Mouse (Mus musculus) mature B cell (primary cell): Measurements from ENCODE around the gene Lat2.

ENCODE experiments used
- in situ Hi-C: fragments of 300-500 bp; cut with MboI; formaldehyde crosslinking; loops from 2 replicates; pipeline ENCODE4 v1.14.3; 2019

Lat2 gene

GRCm38 (mm10) chr5:134613727-134614126 is 1.1 kb downstream of the Lat2 start:
- in situ Hi-C loops, result loop anchor here (25.0 kb wide), 1 partner anchor 101 kb away; no protein-coding TSS in a partner anchor

- in situ Hi-C loops, result loop anchor here (25.0 kb wide), 1 partner anchor 100 kb away; no protein-coding TSS in a partner anchor
Measured at GRCm38 (mm10) chr5:134611810-134612521, 2.9 kb downstream of the Lat2 start.

- in situ Hi-C loops, result loop anchor here (25.0 kb wide), 1 partner anchor 98 kb away; no protein-coding TSS in a partner anchor
Measured at GRCm38 (mm10) chr5:134609916-134610643, 4.7 kb downstream of the Lat2 start.

GRCm38 (mm10) chr5:134607121-134607520 is 7.7 kb downstream of the Lat2 start:
- in situ Hi-C loops, result loop anchor here (25.0 kb wide), 1 partner anchor 95 kb away; no protein-coding TSS in a partner anchor

- in situ Hi-C loops, result loop anchor here (25.0 kb wide), 1 partner anchor 94 kb away; no protein-coding TSS in a partner anchor
Measured at GRCm38 (mm10) chr5:134606314-134606713, 8.5 kb downstream of the Lat2 start.

- in situ Hi-C loops, result loop anchor here (25.0 kb wide), 1 partner anchor 92 kb away; no protein-coding TSS in a partner anchor
Measured at GRCm38 (mm10) chr5:134604376-134604775, 10.4 kb downstream of the Lat2 start.

- in situ Hi-C loops, result no loop called here
Measured at GRCm38 (mm10) chr5:134597711-134598110, 17.1 kb downstream of the Lat2 start.

GRCm38 (mm10) chr5:134593093-134593492 is 21.7 kb downstream of the Lat2 start:
- in situ Hi-C loops, result no loop called here

GRCm38 (mm10) chr5:134592026-134592581 is 22.7 kb downstream of the Lat2 start:
- in situ Hi-C loops, result no loop called here

- in situ Hi-C loops, result no loop called here
Measured at GRCm38 (mm10) chr5:134589900-134590299, 24.9 kb downstream of the Lat2 start.

GRCm38 (mm10) chr5:134584798-134585197 is 30.0 kb downstream of the Lat2 start:
- in situ Hi-C loops, result no loop called here

- in situ Hi-C loops, result no loop called here
Measured at GRCm38 (mm10) chr5:134583884-134584213, 31.0 kb downstream of the Lat2 start.

- in situ Hi-C loops, result no loop called here
Measured at GRCm38 (mm10) chr5:134583006-134583883, 31.6 kb downstream of the Lat2 start.

- in situ Hi-C loops, result no loop called here
Measured at GRCm38 (mm10) chr5:134582221-134582907, 32.5 kb downstream of the Lat2 start.

GRCm38 (mm10) chr5:134581146-134581545 is 33.7 kb downstream of the Lat2 start, which contains the start of gene Rfc2:
Gene Rfc2 (plus strand): TSS chr5:134581366.
- in situ Hi-C loops, result no loop called here

- in situ Hi-C loops, result no loop called here
Measured at GRCm38 (mm10) chr5:134579135-134579534, 35.7 kb downstream of the Lat2 start.

GRCm38 (mm10) chr5:134577534-134577933 is 37.3 kb downstream of the Lat2 start:
- in situ Hi-C loops, result no loop called here

GRCm38 (mm10) chr5:134576517-134577220 is 38.2 kb downstream of the Lat2 start:
- in situ Hi-C loops, result no loop called here

GRCm38 (mm10) chr5:134575833-134576232 is 39.0 kb downstream of the Lat2 start:
- in situ Hi-C loops, result no loop called here

GRCm38 (mm10) chr5:134572508-134573214 is 42.2 kb downstream of the Lat2 start:
- in situ Hi-C loops, result no loop called here
